Mouse (Mus musculus): Measurements from ENCODE around the gene Aes. TPM values are rescaled to one million over a fixed set of nuclear protein-coding genes. Genes with fewer than 3 reads are reported as not detected.

The Aes gene
- polyA plus RNA-seq, 1 experiment from 2014 or later: 404 TPM

GRCm38 (mm10) chr10:81602741-81603151 is 43.5 kb downstream of the Aes start:
- no peak overlapping the region for H3K4me2 ChIP-seq

GRCm38 (mm10) chr10:81604019-81604967 is 45.0 kb downstream of the Aes start:
- WGBS: 73% methylated on average over 12 of the region's 12 CpGs
- Histone ChIP-seq H3K36me3 (ENCODE audit: insufficient read depth) (no peaks in the 10 kb centered on the region), H3K9me3 (ENCODE audit: low read depth, low read length) (no peaks in the 10 kb centered on the region), H3K27ac (ENCODE audit: low read depth) (no peak overlapping the region), H3K4me3 (ENCODE audit: low read depth, low read length) (peak overlapping the region; percentile 56; the same call in 1 of the 2 replicates), H3K9ac (peak overlapping the region; percentile 49; the same call in 1 of the 2 replicates), H3K4me1 (ENCODE audit: insufficient read depth) (peaks cover 5% of the 10 kb centered on the region), H3K27me3 (ENCODE audit: insufficient read depth, low read length) (no peaks in the 10 kb centered on the region), H3K4me2 (peak overlapping the region; percentile 89)
- ATAC-seq (ENCODE audit: insufficient read depth) (0 out of 2 replicates have a peak, but pooled peaks have one; percentile 0), DNase-seq (no peak)
- TF ChIP-seq CTCF (IDR thresholded peaks at IDR 0.05; ENCODE audit: low read depth): no peak

More at GRCm38 (mm10) chr10:81602741-81603151, 43.5 kb downstream of the Aes start:
- DNase-seq (peak; percentile 86), ATAC-seq (ENCODE audit: insufficient read depth) (no peak)
- Histone ChIP-seq H3K4me1 (ENCODE audit: insufficient read depth) (peaks cover 7% of the 10 kb centered on the region), H3K27ac (ENCODE audit: low read depth) (no peak overlapping the region), H3K9me3 (ENCODE audit: low read depth, low read length) (no peaks in the 10 kb centered on the region), H3K27me3 (ENCODE audit: insufficient read depth, low read length) (no peaks in the 10 kb centered on the region), H3K36me3 (ENCODE audit: insufficient read depth) (no peaks in the 10 kb centered on the region), H3K4me3 (ENCODE audit: low read depth, low read length) (no peak overlapping the region), H3K9ac (no peak overlapping the region)
- TF ChIP-seq CTCF (IDR thresholded peaks at IDR 0.05; ENCODE audit: low read depth): peak; percentile 80
- WGBS: 10% methylated on average over 4 of the region's 4 CpGs

- no peaks in the 10 kb centered on the region for H3K9me3 ChIP-seq (ENCODE audit: low read depth, low read length)
- peak; percentile 17 for ATAC-seq (ENCODE audit: insufficient read depth)
- no peaks in the 10 kb centered on the region for H3K27me3 ChIP-seq (ENCODE audit: insufficient read depth, low read length)
- H3K9ac ChIP-seq: peak overlapping the region; percentile 49
- peak overlapping the region; percentile 89 for H3K4me2 ChIP-seq
- peak overlapping the region; percentile 90 for H3K27ac ChIP-seq (ENCODE audit: low read depth)
- no peaks in the 10 kb centered on the region for H3K36me3 ChIP-seq (ENCODE audit: insufficient read depth)
- H3K4me3 ChIP-seq (ENCODE audit: low read depth, low read length): peak overlapping the region; percentile 56
- peaks cover 5% of the 10 kb centered on the region for H3K4me1 ChIP-seq (ENCODE audit: insufficient read depth)
- peak; percentile 97 for DNase-seq
- TF ChIP-seq CTCF (IDR thresholded peaks at IDR 0.05; ENCODE audit: low read depth): peak; percentile 95
- 19% methylated on average over 29 of the region's 29 CpGs for WGBS
Observed at GRCm38 (mm10) chr10:81604968-81605665, 45.8 kb downstream of the Aes start.

GRCm38 (mm10) chr10:81605666-81605973 is 46.3 kb downstream of the Aes start:
- Histone ChIP-seq H3K9ac (peak overlapping the region; percentile 49), H3K9me3 (ENCODE audit: low read depth, low read length) (no peaks in the 10 kb centered on the region), H3K36me3 (ENCODE audit: insufficient read depth) (no peaks in the 10 kb centered on the region), H3K27me3 (ENCODE audit: insufficient read depth, low read length) (no peaks in the 10 kb centered on the region), H3K4me2 (peak overlapping the region; percentile 89), H3K27ac (ENCODE audit: low read depth) (peak overlapping the region; percentile 90), H3K4me1 (ENCODE audit: insufficient read depth) (peaks cover 5% of the 10 kb centered on the region), H3K4me3 (ENCODE audit: low read depth, low read length) (peak overlapping the region; percentile 56)
- DNase-seq: no peak
- 2% methylated on average over 14 of the region's 14 CpGs for WGBS
- peak; percentile 5; the same call in 1 of the 2 replicates for ATAC-seq (ENCODE audit: insufficient read depth)
- no peak for TF ChIP-seq CTCF (IDR thresholded peaks at IDR 0.05; ENCODE audit: low read depth)

- ATAC-seq (ENCODE audit: insufficient read depth): peak; percentile 87
Observed at GRCm38 (mm10) chr10:81605974-81606751, 46.9 kb downstream of the Aes start, which contains the start of gene BC025920. Gene BC025920, plus strand, starts transcription at chr10:81606270.

GRCm38 (mm10) chr10:81608308-81608707 is 49.0 kb downstream of the Aes start:
- no peak for DNase-seq
- no peak overlapping the region for H3K27ac ChIP-seq (ENCODE audit: low read depth)
- no peak overlapping the region for H3K4me3 ChIP-seq (ENCODE audit: low read depth, low read length)
- ATAC-seq (ENCODE audit: insufficient read depth): no peak
- 83% methylated on average over 1 of the region's 1 CpGs for WGBS
- H3K4me2 ChIP-seq: no peak overlapping the region
- H3K36me3 ChIP-seq (ENCODE audit: insufficient read depth): no peaks in the 10 kb centered on the region
- H3K4me1 ChIP-seq (ENCODE audit: insufficient read depth): no peaks in the 10 kb centered on the region; the same call in 1 of the 2 replicates
- H3K9me3 ChIP-seq (ENCODE audit: low read depth, low read length): no peaks in the 10 kb centered on the region
- H3K9ac ChIP-seq: no peak overlapping the region
- TF ChIP-seq CTCF (IDR thresholded peaks at IDR 0.05; ENCODE audit: low read depth): peak; percentile 38
- no peaks in the 10 kb centered on the region for H3K27me3 ChIP-seq (ENCODE audit: insufficient read depth, low read length)

More at GRCm38 (mm10) chr10:81605974-81606751, 46.9 kb downstream of the Aes start, which contains the start of gene BC025920:
- peak; percentile 98 for DNase-seq
- 1% methylated on average over 39 of the region's 39 CpGs for WGBS
- Histone ChIP-seq H3K4me2 (peak within 1 kb of the TSS; percentile 89), H3K27ac (ENCODE audit: low read depth) (peak within 1 kb of the TSS; percentile 90), H3K9ac (peak within 1 kb of the TSS; percentile 64), H3K4me1 (ENCODE audit: insufficient read depth) (peaks cover 5% of the 10 kb centered on the region), H3K4me3 (ENCODE audit: low read depth, low read length) (peak within 1 kb of the TSS; percentile 56), H3K27me3 (ENCODE audit: insufficient read depth, low read length) (no peaks in the 10 kb centered on the region), H3K9me3 (ENCODE audit: low read depth, low read length) (no peaks in the 10 kb centered on the region), H3K36me3 (ENCODE audit: insufficient read depth) (no peaks in the 10 kb centered on the region)
- TF ChIP-seq CTCF (IDR thresholded peaks at IDR 0.05; ENCODE audit: low read depth): peak; percentile 20; the same call in 1 of the 2 replicates
